Mouse (Mus musculus) ES-Bruce4 (cell line): Measurements from ENCODE around the gene Fut8.

Source experiments
- CTCF ChIP-seq: IDR thresholded peaks from one replicate; pipeline ENCODE4 v1.8.1; 2011; ENCODE audit warnings: low read depth, low read length
- EP300 ChIP-seq: IDR thresholded peaks from 2 replicates; pipeline ENCODE4 v1.6.1; 2011; ENCODE audit warnings: low read depth, low read length; ENCODE audit not compliant: insufficient read depth

DNA sequence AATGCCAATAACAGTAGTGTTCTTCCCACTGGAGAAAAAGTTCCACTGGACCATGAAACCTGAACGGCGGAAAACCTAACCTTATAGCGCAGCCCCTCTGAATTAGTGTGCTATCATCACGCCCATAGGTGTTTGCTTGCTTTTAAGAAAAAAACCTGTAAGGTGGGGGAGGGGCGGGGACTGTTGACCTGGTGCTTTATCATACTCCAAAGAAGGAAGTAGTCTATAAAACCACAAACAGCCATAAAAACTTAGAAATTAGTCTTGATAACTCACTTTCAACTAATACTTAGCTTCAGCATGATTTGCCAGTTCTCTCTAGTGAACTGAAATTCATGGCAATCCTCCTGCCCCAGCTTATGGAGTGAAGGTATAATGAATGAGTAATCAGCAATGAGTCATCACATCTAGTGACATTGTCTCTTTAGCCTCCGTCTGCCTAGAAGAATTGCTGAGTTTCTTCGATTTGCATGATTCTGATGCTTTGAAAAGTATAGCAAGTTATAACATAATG lies 26.2 kb upstream of the Fut8 start:
- TF ChIP-seq CTCF (no peak), EP300 (no peak)
